Mouse (Mus musculus) embryo, embryonic 9.5 days (tissue): ENCODE measurements at regions not wholly inside any gene's neighbourhood (a gene's known extent, or its start where the extent isn't known, plus 50 kb on each side); places are given as distances from the start of the nearest gene placed in this dataset.

Source experiments
- DNase-seq: peaks from one replicate; pipeline ENCODE4 v3.0.0-alpha.2; 2017; ENCODE audit errors: extremely low spot score

DNA sequence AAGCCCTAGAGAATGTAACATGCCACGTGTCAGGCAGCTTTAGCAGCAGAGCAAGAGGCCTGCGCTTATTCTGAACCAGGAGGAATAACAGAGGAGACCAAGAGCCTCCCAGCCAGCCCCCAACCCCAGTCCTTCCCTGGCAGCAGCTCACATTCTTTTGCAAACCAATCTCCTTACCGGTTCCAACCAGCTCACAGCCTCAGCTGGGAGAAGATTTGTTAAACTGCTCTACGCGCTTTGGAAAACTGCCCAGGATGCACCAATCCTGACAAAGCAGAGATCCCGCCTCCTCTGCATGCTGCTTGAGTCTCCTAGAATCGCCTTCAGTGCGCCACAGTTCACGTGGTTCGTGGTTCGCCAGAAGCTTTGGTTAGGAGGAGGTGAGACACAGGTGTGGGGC is 51.8 kb downstream of the Gm9376 start:
- no peak for DNase-seq

GRCm38 (mm10) chr14:118320101-118320500 is 53.3 kb downstream of the Gm9376 start:
- DNase-seq: no peak

GRCm38 (mm10) chr14:118321083-118321482 is 54.3 kb downstream of the Gm9376 start:
- no peak for DNase-seq

- DNase-seq: peak; percentile 57
Measured at GRCm38 (mm10) chr14:118322003-118322821, 55.5 kb downstream of the Gm9376 start.

GRCm38 (mm10) chr14:118322865-118323264 is 56.1 kb downstream of the Gm9376 start:
- peak; percentile 34 for DNase-seq

- no peak for DNase-seq
Measured at GRCm38 (mm10) chr14:118338071-118338470, 71.3 kb downstream of the Gm9376 start.

GRCm38 (mm10) chr14:118362931-118363330 is 96.2 kb downstream of the Gm9376 start:
- no peak for DNase-seq

DNA sequence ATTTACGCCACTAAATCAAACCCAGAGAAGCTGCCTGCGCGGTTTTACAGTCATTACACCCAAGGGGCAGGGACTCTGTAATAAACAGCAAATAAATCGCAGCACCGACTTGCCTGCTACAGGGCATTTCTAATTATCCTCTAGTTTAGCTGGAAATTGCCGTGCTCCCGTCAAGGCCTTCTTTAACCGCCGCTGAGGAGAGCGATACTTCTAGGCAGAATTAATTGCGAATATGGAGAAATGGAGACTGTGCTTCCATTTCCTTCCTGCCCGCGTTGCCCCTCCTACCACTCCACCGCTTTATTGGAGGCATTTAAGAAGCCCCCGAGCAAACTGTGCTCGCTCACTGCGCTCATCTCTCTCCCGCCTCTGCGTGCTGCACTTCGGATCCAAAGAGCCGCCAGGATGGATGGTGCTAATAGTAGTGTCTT is 96.6 kb downstream of the Gm9376 start:
- DNase-seq: no peak

GRCm38 (mm10) chr14:118366522-118366921 is 99.8 kb downstream of the Gm9376 start:
- DNase-seq: no peak

GRCm38 (mm10) chr14:118368619-118369431 is 102.1 kb downstream of the Gm9376 start:
- DNase-seq: peak; percentile 78

GRCm38 (mm10) chr14:118371336-118371735 is 104.6 kb downstream of the Gm9376 start:
- no peak for DNase-seq

- no peak for DNase-seq
Measured at GRCm38 (mm10) chr14:118374819-118375520, 108.2 kb downstream of the Gm9376 start.

DNA sequence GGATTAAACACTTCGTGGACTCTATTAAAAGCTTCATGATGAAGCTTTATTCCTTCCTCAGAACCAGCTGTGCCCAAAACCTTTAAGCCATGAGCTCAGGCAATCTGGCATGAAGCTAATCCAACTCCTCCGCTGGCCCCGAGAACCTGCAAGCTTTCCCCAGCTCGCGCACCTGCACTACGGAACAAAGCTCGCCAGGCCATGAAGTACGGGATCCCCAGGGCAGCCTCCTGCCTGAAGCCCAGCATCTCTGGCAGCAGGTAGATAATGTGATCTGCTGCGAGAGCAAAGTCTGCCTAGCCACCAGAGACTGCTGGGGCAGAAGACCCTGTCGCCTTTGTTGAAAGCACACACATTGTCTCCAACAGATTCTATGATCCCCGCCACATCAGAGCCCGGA is 108.9 kb downstream of the Gm9376 start:
- DNase-seq: no peak

DNA sequence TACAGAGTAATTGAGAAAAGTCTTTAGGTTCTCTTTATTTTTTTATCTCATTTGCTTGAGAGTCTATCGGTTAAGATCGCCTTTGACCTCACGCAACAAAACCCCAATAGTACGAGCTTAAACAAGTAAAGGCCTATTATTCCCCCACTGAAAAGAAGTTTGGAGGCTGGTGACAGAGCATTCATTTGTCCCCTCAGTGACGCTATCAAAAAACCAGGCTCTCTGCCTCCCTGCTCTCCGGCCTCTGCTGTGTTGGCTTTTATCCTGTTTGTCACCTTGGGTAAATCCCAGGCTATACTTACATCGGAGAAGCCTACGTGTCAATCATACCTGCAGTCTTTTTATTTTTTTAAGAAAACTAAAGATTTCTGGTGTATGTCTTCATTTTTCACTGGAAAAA is 112.9 kb downstream of the Gm9376 start:
- DNase-seq: no peak

- peak; percentile 39 for DNase-seq
Measured at GRCm38 (mm10) chr14:118385529-118385932, 118.8 kb downstream of the Gm9376 start.

GRCm38 (mm10) chr14:118388061-118388460 is 121.3 kb downstream of the Gm9376 start:
- no peak for DNase-seq

- no peak for DNase-seq
Measured at GRCm38 (mm10) chr14:118390790-118391189, 124.0 kb downstream of the Gm9376 start.

DNA sequence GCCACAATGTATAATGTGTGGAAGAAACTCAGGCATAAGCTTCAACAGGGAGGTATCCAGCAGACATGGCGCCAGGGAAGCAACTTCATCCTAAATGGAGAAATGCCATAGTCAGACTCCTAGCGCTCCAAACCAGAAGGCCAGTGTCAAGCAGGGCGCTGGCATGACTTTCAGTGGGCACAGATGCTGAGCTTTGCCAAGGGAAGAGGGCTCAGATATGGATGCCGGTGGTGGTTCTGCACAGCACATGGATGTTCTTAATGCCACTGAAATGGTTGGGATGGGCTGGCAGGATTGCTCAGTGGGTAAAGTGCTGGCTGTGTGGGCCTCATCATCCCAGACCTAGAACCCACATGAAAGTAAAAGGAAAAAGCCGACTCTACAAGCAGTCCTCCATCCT is 124.8 kb downstream of the Gm9376 start:
- DNase-seq: no peak

DNA sequence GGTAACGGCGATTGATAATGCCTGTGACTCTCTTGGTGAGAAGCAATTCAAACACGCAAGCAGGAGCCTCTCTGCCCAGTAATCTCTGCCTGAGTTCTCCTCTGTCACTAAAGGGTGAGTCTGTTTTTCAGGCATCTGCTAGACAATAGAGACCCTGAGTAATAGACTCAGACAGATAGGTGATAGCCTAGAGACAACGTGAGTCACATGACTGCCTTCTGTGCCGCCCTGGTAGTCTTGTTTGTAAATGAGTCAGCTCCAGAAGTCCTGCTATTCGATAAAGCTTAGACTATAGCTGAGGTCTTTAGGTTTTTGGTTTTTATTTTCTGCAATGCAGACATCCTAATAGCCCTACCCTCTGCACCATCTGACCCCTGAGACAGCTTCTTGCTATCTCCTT is 126.9 kb downstream of the Gm9376 start:
- no peak for DNase-seq

- DNase-seq: no peak
Measured at GRCm38 (mm10) chr14:118414275-118414674, 147.5 kb downstream of the Gm9376 start.

GRCm38 (mm10) chr14:118416163-118416562 is 149.4 kb downstream of the Gm9376 start:
- peak; percentile 53 for DNase-seq
